Mouse (Mus musculus): ENCODE data around the gene Nosip. TPM values are rescaled to one million over a fixed set of nuclear protein-coding genes. Genes with fewer than 3 reads are reported as not detected.
A peak's percentile ranks its signal among the peaks of the same experiment; 100 is the strongest.
"Not testable (repeated sequence)": the region's sequence is repeated elsewhere in the genome, so short reads cannot be mapped to it uniquely, and the experiment has no call there.

Nosip gene
- polyA plus RNA-seq, 1 experiment from 2014 or later = 53.8 TPM

DNA sequence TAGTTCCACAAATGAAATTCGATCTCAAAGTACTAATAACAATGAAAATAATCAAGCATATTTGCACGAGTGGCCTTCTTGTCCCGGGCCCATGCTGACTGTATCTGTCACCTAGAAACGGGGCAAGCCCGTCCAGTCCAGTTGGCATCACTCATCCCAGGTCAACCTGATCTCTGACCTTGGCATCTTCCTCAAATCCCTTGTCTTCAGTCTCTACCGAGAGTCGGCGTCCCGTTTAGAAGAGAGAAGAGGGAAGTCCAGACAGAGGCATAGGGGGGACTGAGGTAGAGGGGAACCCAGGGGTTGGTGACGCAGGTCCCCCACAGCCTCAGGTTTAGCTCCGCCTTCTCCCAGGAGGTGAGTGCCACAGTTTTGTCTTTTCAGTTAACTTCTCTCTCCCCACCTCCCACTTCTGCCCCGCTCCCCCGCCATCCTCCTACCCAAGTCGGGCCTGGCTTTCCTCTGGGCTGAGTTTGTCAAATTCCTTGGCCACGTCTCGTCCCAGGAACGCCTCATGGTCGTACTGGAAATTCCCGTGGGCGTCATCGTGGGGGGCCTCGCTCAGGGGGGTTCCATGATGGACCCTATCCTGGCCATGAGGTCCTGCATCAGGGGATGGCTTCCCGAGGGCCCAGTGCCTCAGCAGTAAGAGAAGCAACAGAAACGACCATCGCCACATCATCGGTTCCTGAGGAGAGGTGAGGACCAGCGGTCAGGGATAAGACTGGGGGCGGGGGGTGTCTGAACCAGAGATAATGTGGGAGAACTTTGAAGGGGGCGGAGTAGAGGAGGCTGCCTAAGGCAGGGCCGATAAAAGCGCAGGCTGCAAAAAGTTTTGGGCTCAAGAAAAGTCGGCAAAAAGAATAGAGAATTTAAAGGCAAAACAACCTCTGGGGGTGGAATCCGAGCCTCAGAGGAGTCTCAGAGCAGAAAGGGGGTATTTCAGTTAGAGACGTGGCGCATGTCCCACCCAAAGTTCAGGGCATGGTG lies 29.1 kb downstream of the Nosip start:
- Histone ChIP-seq H3K9me3 (replicated peaks; ENCODE audit: control insufficient read depth, low read length) (no peaks in the 10 kb centered on the region), H3K36me3 (ENCODE audit: control insufficient read depth, insufficient read depth) (peaks cover 12% of the 10 kb centered on the region), H3K27me3 (ENCODE audit: control insufficient read depth, insufficient read depth, low read length) (no peaks in the 10 kb centered on the region), H3K27ac (ENCODE audit: low read length) (peak overlapping the region; percentile 83), H3K4me3 (ENCODE audit: low read length) (peak overlapping the region; percentile 59), H3K4me2 (ENCODE audit: low read depth, low read length) (peak overlapping the region; percentile 76), H3K4me1 (ENCODE audit: control insufficient read depth, insufficient read depth, low read length) (peaks cover 15% of the 10 kb centered on the region), H3K9ac (ENCODE audit: low read length) (peak overlapping the region; percentile 71)
- ATAC-seq (replicated peaks; ENCODE audit: extremely low read depth, insufficient read depth, low FRiP score) = peak; percentile 38
- 13% methylated on average over 35 of the region's 35 CpGs for WGBS

DNA sequence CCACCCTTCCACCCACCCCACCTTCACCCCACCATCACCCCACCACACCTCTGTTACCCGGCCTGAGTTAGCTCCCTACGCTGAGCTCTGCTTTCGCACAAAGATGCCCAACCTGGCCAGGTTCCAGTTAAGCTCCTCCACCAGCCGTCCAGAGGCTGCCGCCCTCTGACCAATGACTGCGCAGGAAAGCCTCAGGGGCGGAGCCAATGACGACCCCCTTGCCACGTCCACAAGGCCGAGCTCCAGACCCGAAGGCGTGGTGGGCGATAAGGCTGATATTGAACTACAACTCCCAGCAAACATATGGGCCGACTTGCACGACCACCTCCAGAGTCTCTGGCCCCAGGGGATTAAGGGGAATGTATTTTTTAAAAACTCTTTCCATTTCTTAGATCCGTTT lies 29.8 kb downstream of the Nosip start, which contains the start of gene Rcn3:
TSS of gene Rcn3 (minus strand) at position 174 of the 400 bp plus-strand sequence.
- Histone ChIP-seq H3K9ac (ENCODE audit: low read length) (peak within 1 kb of the TSS; percentile 71), H3K9me3 (replicated peaks; ENCODE audit: control insufficient read depth, low read length) (no peaks in the 10 kb centered on the region), H3K27me3 (ENCODE audit: control insufficient read depth, insufficient read depth, low read length) (no peaks in the 10 kb centered on the region), H3K27ac (ENCODE audit: low read length) (peak within 1 kb of the TSS; percentile 83), H3K4me1 (ENCODE audit: control insufficient read depth, insufficient read depth, low read length) (peaks cover 15% of the 10 kb centered on the region), H3K4me2 (ENCODE audit: low read depth, low read length) (peak within 1 kb of the TSS; percentile 76), H3K4me3 (ENCODE audit: low read length) (peak within 1 kb of the TSS; percentile 59), H3K36me3 (ENCODE audit: control insufficient read depth, insufficient read depth) (peaks cover 6% of the 10 kb centered on the region; the same call in 1 of the 2 replicates)
- under 1% methylated on average over 16 of the region's 16 CpGs for WGBS
- peak; percentile 90 for ATAC-seq (replicated peaks; ENCODE audit: extremely low read depth, insufficient read depth, low FRiP score)

DNA sequence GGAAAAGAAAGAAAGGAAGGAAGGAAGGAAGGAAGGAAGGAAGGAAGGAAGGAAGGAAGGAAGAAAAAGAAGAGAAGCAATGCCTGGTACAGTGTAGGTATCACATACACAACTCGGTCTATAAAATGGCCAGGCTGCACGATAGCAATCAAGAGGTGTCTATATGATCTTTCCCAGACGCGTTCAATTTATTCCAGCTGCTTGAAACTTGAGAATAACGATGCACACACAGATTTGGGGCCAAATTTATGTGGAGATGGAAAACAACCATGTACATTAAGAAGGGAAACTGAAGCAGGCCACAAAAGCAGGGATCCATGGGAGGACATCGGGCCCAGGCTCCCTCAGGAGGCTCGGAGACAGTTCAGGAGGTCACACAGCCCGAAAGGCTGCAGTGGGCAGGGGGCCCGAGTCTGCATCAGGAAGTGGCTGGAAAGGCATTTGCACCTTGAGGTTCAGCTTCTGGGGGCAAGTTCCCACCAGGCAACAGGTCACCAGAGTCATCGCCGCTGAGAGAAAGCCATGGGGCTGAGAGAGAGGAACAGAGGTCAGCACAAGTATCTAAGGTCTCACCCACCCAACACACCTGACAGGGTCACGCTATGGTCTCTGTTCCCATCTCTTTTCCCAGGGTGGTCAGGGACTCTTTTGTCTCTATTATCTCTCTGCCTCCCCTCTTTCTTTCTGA lies 30.7 kb downstream of the Nosip start:
- WGBS = 55% methylated on average over 12 of the region's 12 CpGs
- no peak overlapping the region for H3K9ac ChIP-seq (ENCODE audit: low read length)
- H3K27ac ChIP-seq (ENCODE audit: low read length) = peak overlapping the region; percentile 14; the same call in 1 of the 2 replicates
- H3K4me2 ChIP-seq (ENCODE audit: low read depth, low read length) = no peak overlapping the region
- no peak for ATAC-seq (replicated peaks; ENCODE audit: extremely low read depth, insufficient read depth, low FRiP score)
- no peaks in the 10 kb centered on the region for H3K27me3 ChIP-seq (ENCODE audit: control insufficient read depth, insufficient read depth, low read length)
- H3K9me3 ChIP-seq (replicated peaks; ENCODE audit: control insufficient read depth, low read length) = no peaks in the 10 kb centered on the region
- H3K4me1 ChIP-seq (ENCODE audit: control insufficient read depth, insufficient read depth, low read length) = peaks cover 15% of the 10 kb centered on the region
- peaks cover 6% of the 10 kb centered on the region; the same call in 1 of the 2 replicates for H3K36me3 ChIP-seq (ENCODE audit: control insufficient read depth, insufficient read depth)
- H3K4me3 ChIP-seq (ENCODE audit: low read length) = no peak overlapping the region

- H3K27me3 ChIP-seq (ENCODE audit: control insufficient read depth, insufficient read depth, low read length) = no peaks in the 10 kb centered on the region
- H3K36me3 ChIP-seq (ENCODE audit: control insufficient read depth, insufficient read depth) = peaks cover 2% of the 10 kb centered on the region; the same call in 1 of the 2 replicates
- no peak for ATAC-seq (replicated peaks; ENCODE audit: extremely low read depth, insufficient read depth, low FRiP score)
- H3K9ac ChIP-seq (ENCODE audit: low read length) = no peak overlapping the region
- WGBS = 40% methylated on average over 18 of the region's 18 CpGs
- peaks cover 15% of the 10 kb centered on the region for H3K4me1 ChIP-seq (ENCODE audit: control insufficient read depth, insufficient read depth, low read length)
- no peaks in the 10 kb centered on the region for H3K9me3 ChIP-seq (replicated peaks; ENCODE audit: control insufficient read depth, low read length)
- H3K4me2 ChIP-seq (ENCODE audit: low read depth, low read length) = no peak overlapping the region
- no peak overlapping the region for H3K27ac ChIP-seq (ENCODE audit: low read length)
- H3K4me3 ChIP-seq (ENCODE audit: low read length) = no peak overlapping the region
These were observed 31.3 kb downstream of the Nosip start for GRCm38 (mm10) chr7:45093516-45093905.

GRCm38 (mm10) chr7:45094121-45094520 lies 31.9 kb downstream of the Nosip start:
- Histone ChIP-seq H3K4me1 (ENCODE audit: control insufficient read depth, insufficient read depth, low read length) (peaks cover 15% of the 10 kb centered on the region), H3K27me3 (ENCODE audit: control insufficient read depth, insufficient read depth, low read length) (no peaks in the 10 kb centered on the region), H3K4me3 (ENCODE audit: low read length) (no peak overlapping the region), H3K4me2 (ENCODE audit: low read depth, low read length) (no peak overlapping the region), H3K27ac (ENCODE audit: low read length) (no peak overlapping the region), H3K36me3 (ENCODE audit: control insufficient read depth, insufficient read depth) (no peaks in the 10 kb centered on the region), H3K9me3 (replicated peaks; ENCODE audit: control insufficient read depth, low read length) (no peaks in the 10 kb centered on the region), H3K9ac (ENCODE audit: low read length) (no peak overlapping the region)
- WGBS = 55% methylated on average over 7 of the region's 7 CpGs
- no peak for ATAC-seq (replicated peaks; ENCODE audit: extremely low read depth, insufficient read depth, low FRiP score)

DNA sequence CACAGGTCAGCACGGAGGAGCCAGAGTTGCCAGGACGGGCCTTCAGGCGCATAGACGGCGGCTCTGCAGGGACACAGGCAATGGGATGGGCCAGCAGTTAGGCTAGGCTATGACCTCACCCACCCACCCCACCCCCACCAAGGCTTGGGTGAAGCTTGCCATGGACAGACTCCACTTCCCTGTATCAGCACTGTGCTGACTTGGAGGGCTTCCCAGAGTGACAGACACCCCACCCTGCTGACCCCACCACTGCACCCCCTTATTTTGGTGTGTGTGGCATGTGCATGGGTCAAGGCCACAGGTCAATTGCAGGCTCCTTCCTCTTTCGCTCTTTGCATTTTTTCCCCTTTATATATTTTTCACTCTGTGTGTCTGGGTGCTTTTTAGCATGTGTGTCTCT lies 33.1 kb downstream of the Nosip start:
- peaks cover 13% of the 10 kb centered on the region for H3K4me1 ChIP-seq (ENCODE audit: control insufficient read depth, insufficient read depth, low read length)
- 70% methylated on average over 6 of the region's 6 CpGs for WGBS
- no peak overlapping the region for H3K4me3 ChIP-seq (ENCODE audit: low read length)
- no peak overlapping the region for H3K4me2 ChIP-seq (ENCODE audit: low read depth, low read length)
- no peak for ATAC-seq (replicated peaks; ENCODE audit: extremely low read depth, insufficient read depth, low FRiP score)
- H3K27me3 ChIP-seq (ENCODE audit: control insufficient read depth, insufficient read depth, low read length) = no peaks in the 10 kb centered on the region
- H3K27ac ChIP-seq (ENCODE audit: low read length) = no peak overlapping the region
- no peaks in the 10 kb centered on the region for H3K9me3 ChIP-seq (replicated peaks; ENCODE audit: control insufficient read depth, low read length)
- H3K36me3 ChIP-seq (ENCODE audit: control insufficient read depth, insufficient read depth) = no peaks in the 10 kb centered on the region
- no peak overlapping the region for H3K9ac ChIP-seq (ENCODE audit: low read length)

DNA sequence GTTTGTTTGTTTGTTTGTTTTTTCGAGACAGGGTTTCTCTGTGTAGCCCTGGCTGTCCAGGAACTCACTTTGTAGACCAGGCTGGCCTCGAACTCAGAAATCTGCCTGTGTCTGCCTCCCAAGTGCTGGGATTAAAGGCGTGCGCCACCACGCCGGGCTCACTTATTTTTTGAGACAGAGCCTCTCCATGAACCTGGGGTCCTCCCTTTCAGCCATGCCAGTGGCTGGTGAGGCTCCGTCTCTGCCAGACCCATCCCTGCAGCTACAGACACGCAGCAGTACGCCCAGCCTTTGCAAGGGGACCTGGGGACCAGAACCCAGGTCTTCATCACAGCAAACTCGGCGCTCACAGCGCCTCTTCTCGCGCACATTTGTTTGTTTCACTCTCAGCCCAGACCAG lies 33.7 kb downstream of the Nosip start:
- H3K27me3 ChIP-seq (ENCODE audit: control insufficient read depth, insufficient read depth, low read length); H3K4me1 ChIP-seq (ENCODE audit: control insufficient read depth, insufficient read depth, low read length); H3K9me3 ChIP-seq (replicated peaks; ENCODE audit: control insufficient read depth, low read length); H3K36me3 ChIP-seq (ENCODE audit: control insufficient read depth, insufficient read depth); H3K4me3 ChIP-seq (ENCODE audit: low read length); H3K27ac ChIP-seq (ENCODE audit: low read length); ATAC-seq (replicated peaks; ENCODE audit: extremely low read depth, insufficient read depth, low FRiP score); H3K4me2 ChIP-seq (ENCODE audit: low read depth, low read length); H3K9ac ChIP-seq (ENCODE audit: low read length): not testable (repeated sequence)
- 93% methylated on average over 14 of the region's 14 CpGs for WGBS

GRCm38 (mm10) chr7:45097479-45097878 lies 35.2 kb downstream of the Nosip start:
- H3K4me3 ChIP-seq (ENCODE audit: low read length) = no peak overlapping the region
- 52% methylated on average over 6 of the region's 6 CpGs for WGBS
- no peak for ATAC-seq (replicated peaks; ENCODE audit: extremely low read depth, insufficient read depth, low FRiP score)

More at GRCm38 (mm10) chr7:45097479-45097878, 35.2 kb downstream of the Nosip start:
- Histone ChIP-seq H3K27me3 (ENCODE audit: control insufficient read depth, insufficient read depth, low read length) (no peaks in the 10 kb centered on the region), H3K4me1 (ENCODE audit: control insufficient read depth, insufficient read depth, low read length) (peaks cover 9% of the 10 kb centered on the region), H3K36me3 (ENCODE audit: control insufficient read depth, insufficient read depth) (no peaks in the 10 kb centered on the region), H3K9me3 (replicated peaks; ENCODE audit: control insufficient read depth, low read length) (no peaks in the 10 kb centered on the region), H3K9ac (ENCODE audit: low read length) (no peak overlapping the region), H3K27ac (ENCODE audit: low read length) (no peak overlapping the region; the same call in 1 of the 2 replicates), H3K4me2 (ENCODE audit: low read depth, low read length) (no peak overlapping the region)

All from heart, embryonic 16.5 days (tissue).